Mouse (Mus musculus) heart, adult 2 months (tissue): ENCODE data around the gene Kcnip4.

ENCODE experiments used
- CTCF ChIP-seq: fragments of 200-600 bp; IDR thresholded peaks from 2 replicates; pipeline ENCODE4 v1.8.1; 2022; ENCODE audit warnings: antibody characterized with exemption, mild to moderate bottlenecking, moderate library complexity
- EP300 ChIP-seq: fragments of 200-500 bp; IDR thresholded peaks from 2 replicates; pipeline ENCODE4 v1.6.1; 2011; ENCODE audit warnings: low read depth, low read length, control low read depth; ENCODE audit not compliant: insufficient read depth
- POLR2A ChIP-seq: fragments of 200-500 bp; IDR thresholded peaks from 2 replicates; pipeline ENCODE4 v1.6.1; 2011; ENCODE audit warnings: mild to moderate bottlenecking, low read depth, low read length, control low read depth; ENCODE audit not compliant: insufficient read depth

GRCm38 (mm10) chr5:49419707-49420106, 105.0 kb downstream of the Kcnip4 start:
- TF ChIP-seq EP300 = no peak
- TF ChIP-seq CTCF = no peak
- no peak for TF ChIP-seq POLR2A
